Mouse (Mus musculus) left cerebral cortex, adult 11 months (tissue): Measurements from ENCODE around the gene Chad.

Experiments used
- DNase-seq: peaks from one replicate; pipeline ENCODE4 v3.0.0; 2022; ENCODE audit warnings: low spot score

Gene Chad

DNA sequence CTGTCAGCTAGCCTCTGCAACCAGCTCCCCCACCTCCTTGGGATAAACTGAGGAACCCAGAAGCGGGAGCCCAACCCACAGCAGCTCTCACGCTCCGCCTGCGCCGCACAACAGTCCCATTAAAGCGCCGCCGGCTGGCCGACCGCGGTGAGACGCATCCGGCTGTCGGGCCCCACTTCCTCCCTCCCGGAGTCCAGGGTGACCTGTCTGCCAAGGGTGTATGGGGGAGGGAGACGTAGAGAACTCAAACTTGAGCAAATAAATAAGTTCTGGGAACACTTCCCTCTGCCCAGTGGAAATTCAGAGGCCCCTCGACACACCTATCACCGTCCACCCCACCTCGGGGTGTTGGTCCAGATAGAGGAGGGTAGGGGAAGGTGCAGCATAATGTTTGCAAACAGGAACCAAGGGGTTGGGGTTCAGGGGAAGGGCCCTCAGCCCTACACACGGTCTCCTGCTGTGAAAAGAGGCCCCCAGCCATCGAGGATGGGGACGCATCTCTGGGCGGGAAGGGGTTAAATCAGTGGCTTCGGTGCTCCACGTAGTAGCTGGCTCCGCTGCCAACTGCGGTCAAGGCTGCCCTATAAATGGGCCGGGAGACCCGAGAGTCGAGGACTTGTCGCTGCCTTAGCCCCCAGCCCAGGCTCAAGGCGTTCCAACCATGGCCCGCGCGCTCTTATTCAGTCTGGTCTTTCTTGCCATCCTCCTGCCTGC, at the start of gene Chad:
Chad (plus strand) TSS at position 611 of the 714 bp plus-strand sequence.
- no peak for DNase-seq

DNA sequence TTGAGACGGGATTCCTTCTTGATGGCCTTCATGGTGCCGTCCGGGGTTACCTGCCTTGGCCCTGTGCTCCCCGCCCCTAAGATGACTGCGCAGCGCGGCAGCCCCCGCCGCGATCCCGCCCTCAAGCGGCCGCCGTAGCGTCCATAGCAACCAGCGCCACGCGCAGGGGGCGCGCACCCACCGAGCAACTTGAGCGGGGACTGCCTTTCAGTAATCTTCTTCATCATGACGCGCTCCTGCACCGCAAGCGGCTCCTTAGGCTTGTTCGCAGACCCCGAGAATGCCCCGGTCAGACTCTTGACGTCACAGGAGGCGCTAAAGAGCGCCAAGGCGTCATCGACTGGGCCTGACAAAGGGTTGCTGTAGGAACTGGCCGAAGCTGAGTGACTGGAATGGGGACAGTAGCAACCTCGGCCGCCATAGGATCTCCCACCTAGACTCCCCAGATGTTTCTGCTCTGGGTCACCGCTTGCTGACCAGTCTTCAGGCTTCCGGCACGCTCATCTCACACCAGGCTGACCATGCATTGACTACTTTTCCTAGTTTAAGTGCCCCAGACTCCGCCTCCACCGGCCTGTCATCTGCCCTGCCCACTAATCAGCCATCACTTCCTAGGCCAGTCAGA, 43.5 kb upstream of the Chad start, which contains the start of gene Mycbpap:
Mycbpap (minus strand) TSS at position 524 of the 625 bp plus-strand sequence.
- no peak for DNase-seq

DNA sequence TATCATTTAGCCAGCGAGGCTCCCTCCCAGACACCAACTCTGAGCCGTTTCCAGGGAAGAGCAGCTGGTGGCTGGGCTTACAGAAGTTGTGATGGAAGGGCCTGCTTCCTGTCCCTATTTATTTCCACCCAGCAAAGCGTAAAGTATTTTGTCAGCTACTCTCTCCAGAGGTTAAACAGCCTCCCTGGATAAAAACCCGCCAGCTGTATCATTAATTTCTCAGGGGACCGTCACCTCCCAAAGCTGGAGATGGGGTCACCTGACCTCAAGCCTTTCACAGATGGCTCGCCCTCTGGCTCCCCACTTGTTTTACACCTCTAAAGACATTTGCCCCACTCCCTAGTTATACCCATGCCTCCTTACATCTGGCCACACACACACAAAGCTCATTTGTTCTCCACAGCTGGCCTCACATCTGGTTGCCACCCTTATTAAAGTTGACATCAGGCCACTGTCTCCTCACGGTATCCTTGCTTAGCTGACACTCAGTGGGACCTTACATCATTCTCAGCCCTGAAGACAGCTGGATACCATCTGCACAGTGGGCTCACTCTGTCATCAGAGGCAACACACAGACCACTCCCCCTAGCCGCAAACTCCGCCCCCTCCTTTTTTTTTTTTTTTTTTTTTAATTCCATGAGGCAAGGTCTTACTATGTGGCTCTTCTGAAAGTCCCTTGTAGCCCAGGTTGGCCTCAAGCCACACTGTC, 38.5 kb upstream of the Chad start:
- DNase-seq: no peak

DNA sequence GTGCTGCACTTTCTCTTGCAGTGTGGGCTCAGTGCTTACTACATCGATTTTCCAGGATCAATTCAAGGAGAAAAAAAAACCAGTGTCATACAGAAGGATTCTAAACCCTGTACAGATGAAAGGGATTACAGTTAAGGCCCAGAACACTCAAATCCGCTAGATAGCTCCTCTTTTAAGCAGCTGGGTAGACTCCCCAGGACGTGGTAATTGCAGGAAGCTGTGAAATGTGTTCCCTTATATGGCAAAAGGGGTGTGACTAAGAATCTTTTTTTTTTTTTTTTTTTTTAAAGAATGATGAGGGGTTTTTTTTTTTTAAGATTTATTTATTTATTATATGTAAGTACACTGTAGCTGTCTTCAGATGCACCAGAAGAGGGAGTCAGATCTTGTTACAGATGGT, 36.0 kb upstream of the Chad start:
- no peak for DNase-seq

DNA sequence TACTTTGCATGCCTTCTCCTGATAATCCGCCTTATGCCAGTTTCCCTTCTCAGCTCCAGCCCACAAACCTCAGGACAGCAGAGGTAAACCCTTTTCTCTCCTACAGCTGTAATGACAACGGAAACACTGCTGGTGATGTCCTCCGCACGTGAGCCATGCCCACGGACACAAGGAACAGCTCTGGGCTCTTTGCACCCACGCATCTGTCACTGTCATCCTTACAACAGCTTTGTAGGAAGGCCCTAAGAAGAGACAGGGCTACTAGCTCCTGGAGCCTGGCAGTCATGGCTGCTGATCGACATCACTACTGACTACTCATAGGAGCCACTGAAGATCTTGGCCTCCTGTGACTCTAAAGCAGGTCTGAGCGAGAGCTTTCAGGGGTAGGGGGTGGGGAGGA, 31.7 kb upstream of the Chad start:
- DNase-seq: no peak

DNA sequence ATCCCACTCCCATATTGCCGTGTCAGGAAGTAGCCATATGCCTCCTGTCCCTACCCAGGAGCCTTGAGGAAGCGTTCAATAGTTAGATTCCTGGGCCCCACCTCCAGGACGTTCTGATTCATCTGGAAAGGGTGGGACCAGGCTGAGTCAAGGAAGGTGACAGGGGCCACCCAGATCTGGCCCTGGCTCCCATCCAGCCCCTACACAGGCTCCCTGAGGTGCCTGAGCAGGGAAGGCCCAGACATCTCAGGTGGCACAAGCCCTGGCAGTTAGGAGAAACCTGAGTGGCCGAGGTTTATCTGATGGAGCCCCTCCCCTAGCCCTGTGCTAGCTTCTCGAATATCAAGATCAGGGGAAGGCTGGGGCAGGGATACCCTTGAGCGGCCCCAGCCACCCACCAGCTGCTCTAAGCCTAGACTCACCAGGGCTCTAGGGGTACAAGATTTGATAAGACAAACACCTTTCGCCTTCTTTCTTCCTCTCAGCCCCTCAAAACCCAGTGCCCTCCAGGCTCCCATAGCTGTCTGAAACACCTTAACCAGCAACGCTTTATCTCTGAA, 26.0 kb upstream of the Chad start:
- DNase-seq: no peak

DNA sequence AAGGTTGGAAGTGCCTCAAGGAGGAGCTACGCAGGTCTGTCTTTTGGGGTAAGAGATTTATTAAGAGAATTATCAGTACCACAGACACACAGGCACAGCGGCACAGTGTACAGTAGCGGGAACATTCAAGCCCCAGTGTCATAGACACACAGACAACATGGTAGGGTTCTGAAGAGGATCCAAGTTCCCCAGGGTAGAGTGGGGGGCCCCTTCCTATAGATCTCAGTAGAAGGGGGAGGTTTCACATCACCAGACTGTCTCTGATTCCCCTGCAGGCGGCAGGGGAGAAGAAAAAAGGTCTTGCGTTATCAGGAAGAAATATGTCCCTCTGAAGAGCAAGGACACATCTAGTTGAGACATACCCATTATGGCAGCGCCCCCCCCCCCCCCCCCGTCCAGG, 25.1 kb upstream of the Chad start:
- no peak for DNase-seq

DNA sequence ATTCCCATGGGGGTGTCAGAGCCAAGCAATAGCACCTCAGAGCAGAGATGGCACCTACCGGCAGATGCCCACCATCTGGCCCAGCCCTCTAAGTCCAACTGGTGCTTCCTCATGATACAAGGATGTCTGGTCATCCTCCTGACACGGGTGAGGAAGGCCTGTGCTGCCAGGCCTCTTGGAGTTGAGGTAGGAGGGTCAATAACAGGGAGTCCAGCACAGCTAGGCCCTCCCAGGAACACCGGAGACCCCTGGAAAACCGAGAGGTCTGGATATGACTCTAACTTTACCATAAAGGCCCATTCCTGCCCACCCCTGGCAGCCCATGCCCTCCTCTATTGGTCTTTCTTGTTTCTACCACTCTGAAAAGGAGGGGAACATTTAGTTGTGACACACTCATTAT, 22.4 kb upstream of the Chad start:
- DNase-seq: no peak

DNA sequence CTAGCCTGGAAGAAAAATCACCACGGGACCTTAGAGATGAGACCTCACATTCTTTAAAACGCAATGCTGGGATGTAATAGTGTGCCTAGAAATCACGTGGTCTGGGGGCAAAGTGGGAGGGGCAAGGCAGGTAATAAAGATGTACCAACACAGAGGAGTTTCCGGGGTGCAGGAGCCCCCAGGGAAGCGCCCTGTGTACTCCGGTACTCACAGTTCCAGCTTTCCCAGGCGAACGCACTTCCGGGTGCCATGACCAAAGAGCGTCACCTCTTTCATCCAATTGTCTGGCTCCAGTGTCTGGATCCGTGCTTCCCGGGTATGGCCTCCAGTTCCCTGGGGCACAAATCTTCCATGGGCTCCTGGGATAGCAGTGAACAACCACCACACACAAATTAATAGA, 21.5 kb upstream of the Chad start:
- DNase-seq: no peak

DNA sequence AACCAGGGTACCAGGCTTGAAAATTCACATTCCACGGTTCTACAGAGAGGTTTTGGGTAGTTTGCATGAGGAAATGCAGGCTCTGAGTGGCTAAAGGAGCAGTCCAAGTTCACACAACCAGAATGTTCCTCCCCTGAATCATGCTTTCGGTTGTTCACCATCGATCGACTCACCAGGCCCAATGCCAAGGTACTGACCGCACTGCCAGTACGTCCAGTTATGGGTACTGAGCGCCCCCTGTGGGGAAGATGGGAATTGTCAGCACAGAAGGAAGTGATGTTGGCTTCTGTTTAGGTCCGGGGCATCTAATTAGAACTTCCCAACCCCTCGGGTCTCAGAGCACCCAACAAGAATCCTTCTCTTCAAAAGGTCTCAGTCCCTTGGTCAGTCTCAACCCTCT, 20.9 kb upstream of the Chad start:
- peak; percentile 85 for DNase-seq

DNA sequence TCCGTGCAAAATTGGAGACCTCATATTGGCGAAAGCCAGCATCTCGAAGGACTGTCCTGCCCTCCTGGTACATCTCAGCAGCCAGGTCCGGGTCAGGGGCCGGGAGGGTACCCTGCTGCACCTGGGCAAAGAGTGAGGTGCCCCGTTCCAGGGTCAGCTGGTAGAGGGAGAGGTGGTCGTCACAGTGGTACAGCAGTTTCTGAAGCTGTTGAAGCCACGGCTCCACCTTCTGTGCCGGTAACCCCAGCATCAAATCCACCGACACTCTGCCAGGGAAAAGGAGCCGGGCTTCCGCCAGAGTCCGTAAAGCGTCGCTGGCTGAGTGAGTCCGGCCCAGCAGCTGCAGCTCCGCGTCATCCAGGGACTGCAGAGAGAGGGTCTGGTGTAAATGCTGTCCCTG, 20.4 kb upstream of the Chad start:
- no peak for DNase-seq

DNA sequence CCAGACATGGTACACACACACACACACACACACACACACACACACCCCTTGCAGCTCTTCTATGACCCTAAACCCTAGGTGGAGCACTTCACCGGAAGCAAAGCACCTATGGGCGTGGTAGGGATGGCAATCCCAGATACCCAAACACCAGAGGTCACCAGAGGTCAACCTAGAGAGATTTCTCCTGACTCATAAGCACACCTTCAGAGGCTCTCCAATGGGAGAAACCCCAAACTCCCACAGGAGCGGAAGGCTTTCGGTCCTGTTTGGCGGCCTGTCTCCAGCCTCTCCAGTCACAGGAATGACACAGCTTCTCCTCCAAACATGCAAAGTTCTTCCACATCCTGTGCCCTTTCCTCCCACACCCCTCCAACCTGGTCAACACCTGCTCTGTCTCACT, 18.5 kb upstream of the Chad start:
- DNase-seq: no peak

DNA sequence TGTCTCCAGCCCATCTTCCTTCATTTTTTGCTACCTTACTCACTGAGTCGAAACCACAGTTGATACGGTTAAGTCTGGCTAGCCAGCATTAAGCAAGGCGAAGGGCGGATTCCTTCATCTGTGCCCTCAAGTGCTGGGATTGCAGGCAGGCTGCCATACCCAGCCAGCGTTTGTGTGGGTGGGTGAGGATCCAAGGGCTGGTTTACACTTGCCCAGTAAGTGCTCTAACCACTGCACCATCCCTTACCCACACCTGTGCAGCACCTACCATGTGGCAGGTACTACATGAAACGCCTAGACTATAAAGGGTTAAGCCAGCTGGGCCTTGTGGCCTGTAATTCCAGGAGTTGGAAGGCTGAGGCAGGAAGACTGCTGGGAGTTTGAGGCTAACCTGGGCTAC, 17.6 kb upstream of the Chad start:
- DNase-seq: no peak

DNA sequence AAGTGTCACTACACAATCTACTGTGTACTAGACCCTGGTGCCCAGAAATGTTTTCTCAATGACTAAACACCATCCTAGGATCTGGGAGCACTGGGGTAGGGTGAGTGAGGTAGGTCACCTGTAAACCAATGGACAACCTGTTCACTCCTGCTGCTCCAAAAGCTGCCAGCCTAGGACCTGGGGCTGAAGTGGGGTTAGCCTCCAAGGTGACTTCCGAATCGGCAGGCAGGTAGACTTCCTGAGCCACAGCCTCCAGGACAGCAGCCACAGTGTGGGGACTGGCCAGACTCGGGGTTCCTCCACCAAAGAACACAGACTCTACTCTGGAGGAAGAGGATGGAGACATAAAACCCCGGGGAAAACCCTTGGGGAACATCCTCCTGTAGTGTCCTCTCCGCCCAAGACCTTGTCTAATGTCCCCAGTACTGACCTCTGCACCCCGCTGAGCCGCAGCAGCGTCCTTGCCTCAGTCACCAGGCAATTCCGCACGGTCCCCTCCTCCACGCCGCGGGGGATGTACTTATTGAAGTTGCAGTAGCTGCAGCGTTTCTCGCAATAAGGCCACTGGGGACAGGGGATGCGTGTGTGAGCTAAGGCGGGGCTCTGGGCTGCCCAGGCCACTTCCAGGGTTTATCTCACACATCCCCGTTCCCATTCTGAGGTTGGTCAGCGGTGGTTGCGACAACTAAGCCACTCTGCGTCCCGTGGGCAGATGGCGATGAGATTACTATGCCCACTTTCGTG, 16.6 kb upstream of the Chad start:
- no peak for DNase-seq

DNA sequence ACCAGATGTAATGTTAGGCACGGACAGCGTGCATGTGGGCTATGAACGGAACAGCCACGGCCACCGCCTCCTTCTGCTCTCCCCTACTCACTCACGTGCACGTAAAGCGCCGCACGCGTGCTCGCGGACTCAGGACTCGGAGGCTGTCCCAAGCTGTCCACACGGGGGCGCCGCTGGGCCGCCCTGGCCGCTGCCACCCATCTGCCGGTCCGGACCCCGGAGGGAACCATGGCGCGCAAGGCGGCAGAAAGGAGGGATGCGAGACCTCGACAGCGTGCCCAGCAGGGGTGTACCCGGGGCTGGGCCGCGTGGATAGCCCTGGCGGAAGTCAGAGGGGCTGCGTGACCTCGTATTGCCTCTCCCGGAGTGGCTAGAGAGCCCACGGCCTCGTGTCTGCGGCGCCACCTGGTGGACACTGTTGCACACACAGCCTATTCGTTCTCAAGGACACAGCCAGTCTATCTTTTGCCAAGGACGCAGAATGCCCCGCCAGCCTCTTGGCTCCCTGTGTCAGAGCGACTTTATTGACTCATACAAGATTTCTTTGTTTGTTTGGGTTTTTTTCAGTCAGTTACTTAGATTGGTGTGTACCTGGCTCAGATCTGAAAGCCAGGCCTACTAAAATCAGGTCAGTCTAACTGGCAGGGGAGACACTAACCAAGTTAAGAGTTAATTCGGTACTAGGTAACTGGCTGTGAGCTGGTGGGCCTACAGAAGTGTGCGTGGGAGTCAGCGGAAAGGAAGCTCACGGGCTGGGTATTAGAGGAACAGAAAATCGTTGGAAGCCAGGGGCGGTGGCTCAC, 15.8 kb upstream of the Chad start, which contains the start of gene Rsad1:
Rsad1 (minus strand) TSS at position 368 of the 803 bp plus-strand sequence.
- DNase-seq: peak; percentile 92

DNA sequence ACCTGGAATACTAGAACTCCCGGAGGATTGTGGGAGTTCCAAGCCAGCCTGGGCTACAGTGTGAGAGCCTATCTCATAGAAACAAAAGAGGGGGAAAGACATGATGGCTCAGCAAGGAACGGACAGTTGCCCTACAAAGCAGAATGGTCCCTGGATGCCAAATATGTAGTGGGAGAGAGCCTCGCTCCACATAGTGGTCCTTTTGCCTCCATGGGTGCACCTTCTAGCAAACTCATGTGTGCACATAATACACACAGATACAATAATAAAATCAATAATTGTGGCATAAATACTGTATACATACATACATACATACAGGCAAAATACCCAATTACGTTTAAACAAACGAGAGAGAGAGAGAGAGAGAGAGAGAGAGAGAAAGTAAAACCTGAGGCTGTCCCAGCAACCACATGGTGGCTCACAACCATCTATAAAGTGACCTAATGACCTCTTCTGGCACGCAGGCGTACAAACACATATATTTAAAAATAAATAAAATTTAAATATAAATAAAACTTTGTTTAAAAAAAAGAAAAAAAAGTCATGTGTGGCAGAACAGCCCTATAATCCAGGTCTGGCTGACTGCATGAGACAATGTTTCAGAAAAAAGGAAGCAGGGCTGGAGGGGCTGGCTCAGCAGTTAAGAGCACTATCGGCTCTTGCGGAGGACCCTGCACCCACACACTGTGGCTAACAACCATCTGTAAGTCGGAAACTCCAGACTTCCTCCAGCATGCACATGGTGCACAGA, 15.0 kb upstream of the Chad start:
- DNase-seq: no peak

DNA sequence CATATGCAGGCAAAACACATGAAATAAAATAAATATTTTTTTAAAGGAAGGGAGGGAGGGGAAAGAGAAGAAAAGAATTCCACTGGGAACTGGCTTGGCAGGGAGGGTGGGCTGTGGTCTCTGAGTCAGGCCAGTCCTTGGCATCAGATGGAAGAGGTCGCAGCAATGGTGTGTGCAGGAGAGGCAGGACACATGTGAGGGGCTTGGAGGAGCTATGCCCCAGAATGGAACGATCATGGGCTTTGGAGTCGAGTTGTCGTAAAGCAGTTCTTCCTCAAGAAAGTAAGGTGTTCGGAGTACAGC, 14.5 kb upstream of the Chad start:
- DNase-seq: no peak

DNA sequence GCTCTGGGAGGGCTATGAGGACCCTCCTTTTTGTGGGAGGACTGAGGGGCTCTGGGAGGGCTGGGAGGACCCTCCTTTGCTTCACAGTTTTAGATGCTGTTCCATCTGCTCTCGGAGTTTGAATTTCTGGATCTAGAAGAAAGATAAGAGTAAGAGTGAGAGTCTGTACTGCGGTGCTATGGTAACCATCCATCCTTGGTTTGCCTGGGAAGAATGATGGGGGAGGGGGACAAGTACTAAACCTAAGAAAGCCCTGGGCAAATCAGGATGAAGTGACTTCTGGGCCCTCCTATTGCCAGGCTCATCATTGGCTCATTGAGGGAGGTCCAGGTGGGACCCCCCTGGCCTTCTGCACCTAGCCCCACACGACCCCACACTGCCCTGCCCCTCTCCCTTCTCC, 6.6 kb upstream of the Chad start:
- DNase-seq: no peak

DNA sequence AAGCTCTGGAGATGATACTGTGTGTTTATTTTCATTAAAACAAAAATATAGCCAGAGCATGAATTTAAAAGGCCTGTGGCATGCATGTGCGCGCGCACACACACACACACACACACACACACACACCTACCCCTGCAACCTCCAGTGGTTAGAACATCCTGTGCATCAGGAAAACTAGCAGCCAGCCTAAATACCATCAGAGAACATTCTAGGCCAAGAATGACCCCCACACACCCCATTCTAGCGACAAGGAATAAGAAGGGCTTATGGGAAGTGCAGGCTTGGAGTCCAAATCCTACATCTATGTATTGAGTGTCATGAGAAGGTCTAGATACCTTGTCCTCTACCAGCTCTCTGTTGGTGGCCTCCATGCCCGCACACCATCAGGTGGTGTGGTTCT, 1.5 kb upstream of the Chad start:
- DNase-seq: no peak

DNA sequence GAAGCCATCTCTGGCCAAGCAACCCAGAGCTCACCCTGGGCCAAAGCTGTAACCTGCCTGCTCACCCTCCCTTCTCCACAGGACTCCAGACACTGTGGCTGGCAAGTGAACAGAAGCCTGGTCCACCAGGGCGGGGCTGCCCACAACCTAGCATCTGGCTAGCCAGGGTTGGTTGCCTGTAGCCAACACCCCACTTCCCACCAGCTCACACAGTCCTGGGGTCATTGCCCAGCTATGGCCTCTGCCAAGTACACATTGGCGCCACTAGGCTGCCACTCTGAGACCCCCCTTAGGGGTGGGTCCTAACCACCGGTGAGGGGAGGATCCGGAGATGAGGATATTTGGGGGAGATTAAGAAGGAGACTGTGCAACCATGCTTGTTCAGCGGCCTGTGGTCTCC, 1.0 kb upstream of the Chad start:
- no peak for DNase-seq

DNA sequence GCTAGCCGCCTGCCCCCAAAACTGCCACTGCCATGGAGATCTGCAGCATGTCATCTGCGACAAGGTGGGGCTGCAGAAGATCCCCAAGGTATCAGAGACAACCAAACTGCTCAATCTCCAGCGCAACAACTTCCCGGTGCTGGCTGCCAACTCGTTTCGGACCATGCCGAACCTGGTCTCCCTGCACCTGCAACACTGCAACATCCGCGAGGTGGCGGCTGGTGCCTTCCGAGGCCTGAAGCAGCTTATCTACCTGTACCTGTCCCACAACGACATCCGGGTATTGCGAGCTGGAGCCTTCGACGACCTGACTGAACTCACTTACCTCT, 268 bp downstream of the Chad start:
- DNase-seq: no peak
